ENCODE assay signal across 8 mouse cellular contexts in the genomic region with DNA sequence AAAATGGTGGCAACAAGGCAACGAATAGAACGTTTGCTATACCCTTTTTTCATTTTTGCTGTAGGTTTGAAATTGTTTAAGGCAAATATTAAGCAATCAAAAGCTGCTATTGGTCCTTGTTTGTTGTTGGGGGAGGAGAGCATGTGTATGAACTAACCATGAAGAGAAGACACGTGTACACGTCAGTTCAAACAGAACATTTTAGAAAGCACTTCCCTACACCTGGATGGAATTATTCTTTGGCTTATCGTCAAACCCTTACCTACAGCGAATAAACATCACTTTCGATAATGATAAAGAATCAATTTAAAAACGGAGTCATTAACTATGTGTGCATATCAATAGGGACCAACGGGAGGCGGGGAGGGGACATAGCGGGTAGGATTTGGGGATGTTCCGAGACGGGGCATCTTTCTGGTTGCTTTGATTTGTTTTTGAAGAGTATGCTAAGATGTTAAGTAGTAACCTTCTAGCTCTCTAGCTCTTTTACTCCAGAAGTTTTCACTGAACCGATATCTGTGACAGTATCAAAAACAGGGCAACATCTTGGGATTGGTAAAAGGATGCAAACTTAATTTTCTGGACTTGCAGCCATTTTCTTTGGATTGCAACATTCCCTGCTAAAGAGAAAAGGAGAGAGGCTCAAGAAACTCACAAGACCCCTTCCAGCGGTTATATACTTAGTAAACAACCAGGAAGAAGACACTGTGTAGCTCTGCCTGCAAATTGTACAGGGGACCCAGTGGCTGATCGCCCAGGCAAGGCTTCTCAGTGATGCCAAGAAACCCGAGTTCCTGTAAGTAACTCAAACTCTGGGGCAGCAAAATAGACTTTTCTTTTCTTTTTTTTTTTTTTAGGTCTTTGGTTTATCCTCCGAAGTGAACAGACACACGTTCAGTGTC. TPM values are rescaled to one million over a fixed set of nuclear protein-coding genes. Genes with fewer than 3 reads are reported as not detected.
A peak's percentile ranks its signal among the peaks of the same experiment; 100 is the strongest.
DNase-seq lines count a peak whose midpoint lies in the region; ATAC-seq and TF ChIP-seq lines count a peak whose summit lies in the region.

No protein-coding gene starts in this region.

- TF ChIP-seq CTCF in E14TG2a.4 (conservative IDR thresholded peaks at IDR 0.05; ENCODE audit: low read length) = no peak

- H3K4me2 ChIP-seq in forebrain, embryonic 11.5 days (ENCODE audit: low read depth, low read length, severe bottlenecking) = peak overlapping the region; percentile 82
- H3K4me2 ChIP-seq in neural tube, embryonic 13.5 days = peak overlapping the region; percentile 99

- H3K4me3 ChIP-seq in heart, embryonic 10.5 days = peak overlapping the region; percentile 76
- peak overlapping the region; percentile 94 for H3K4me3 ChIP-seq in E14TG2a.4 (replicated peaks; ENCODE audit: low read length)
- H3K4me3 ChIP-seq in forebrain, embryonic 11.5 days (ENCODE audit: low read depth, low read length) = peak overlapping the region; percentile 62
- peak overlapping the region; percentile 69 for H3K4me3 ChIP-seq in limb, embryonic 10.5 days
- H3K4me3 ChIP-seq in neural tube, embryonic 13.5 days = peak overlapping the region; percentile 70

- peak; percentile 68 for DNase-seq in heart, embryonic 10.5 days (ENCODE audit: low spot score)
- no peak for DNase-seq in heart, adult 8-10 months (ENCODE audit: low spot score)
- DNase-seq in forebrain, embryonic 11.5 days (ENCODE audit: low spot score) = no peak
- peak; percentile 36 for DNase-seq in limb, embryonic 10.5 days (ENCODE audit: low spot score)
- DNase-seq in adrenal gland, postnatal 14 days = no peak
- no peak for DNase-seq in right cerebral cortex, postnatal 25 days

- H3K27ac ChIP-seq in heart, embryonic 10.5 days = peak overlapping the region; percentile 83
- H3K27ac ChIP-seq in forebrain, embryonic 11.5 days (ENCODE audit: low read depth, low read length) = no peak overlapping the region
- peak overlapping the region; percentile 73 for H3K27ac ChIP-seq in limb, embryonic 10.5 days
- no peak overlapping the region for H3K27ac ChIP-seq in neural tube, embryonic 13.5 days (replicated peaks)

- WGBS in heart, embryonic 10.5 days = under 1% methylated on average over 19 of the region's 19 CpGs
- 0% methylated on average over 19 of the region's 19 CpGs for WGBS in forebrain, embryonic 11.5 days
- 1% methylated on average over 19 of the region's 19 CpGs for WGBS in limb, embryonic 10.5 days
- under 1% methylated on average over 19 of the region's 19 CpGs for WGBS in neural tube, embryonic 13.5 days

- no peaks in the 10 kb centered on the region for H3K9me3 ChIP-seq in heart, embryonic 10.5 days
- H3K9me3 ChIP-seq in E14TG2a.4 (ENCODE audit: low read length) = no peaks in the 10 kb centered on the region
- H3K9me3 ChIP-seq in forebrain, embryonic 11.5 days (ENCODE audit: control insufficient read depth, low read length) = no peaks in the 10 kb centered on the region
- no peaks in the 10 kb centered on the region for H3K9me3 ChIP-seq in limb, embryonic 10.5 days (replicated peaks)
- H3K9me3 ChIP-seq in neural tube, embryonic 13.5 days = no peaks in the 10 kb centered on the region

- no peaks in the 10 kb centered on the region for H3K36me3 ChIP-seq in heart, embryonic 10.5 days
- H3K36me3 ChIP-seq in E14TG2a.4 (ENCODE audit: insufficient read depth, low read length) = no peaks in the 10 kb centered on the region
- H3K36me3 ChIP-seq in forebrain, embryonic 11.5 days (ENCODE audit: control insufficient read depth, insufficient read depth, low read length) = no peaks in the 10 kb centered on the region
- H3K36me3 ChIP-seq in limb, embryonic 10.5 days = no peaks in the 10 kb centered on the region
- no peaks in the 10 kb centered on the region for H3K36me3 ChIP-seq in neural tube, embryonic 13.5 days

- peak overlapping the region; percentile 39 for H3K9ac ChIP-seq in forebrain, embryonic 11.5 days (ENCODE audit: low read length)
- H3K9ac ChIP-seq in neural tube, embryonic 13.5 days = peak overlapping the region; percentile 70

- H3K27me3 ChIP-seq in heart, embryonic 10.5 days (ENCODE audit: insufficient read depth, poor library complexity, severe bottlenecking) = no peaks in the 10 kb centered on the region
- H3K27me3 ChIP-seq in E14TG2a.4 (ENCODE audit: insufficient read depth, low read length) = no peaks in the 10 kb centered on the region
- H3K27me3 ChIP-seq in forebrain, embryonic 11.5 days (ENCODE audit: control insufficient read depth, insufficient read depth, low read length) = no peaks in the 10 kb centered on the region
- H3K27me3 ChIP-seq in limb, embryonic 10.5 days (ENCODE audit: low read depth, poor library complexity, severe bottlenecking) = no peaks in the 10 kb centered on the region
- H3K27me3 ChIP-seq in neural tube, embryonic 13.5 days = no peaks in the 10 kb centered on the region

- no peak for ATAC-seq in forebrain, embryonic 11.5 days (replicated peaks; ENCODE audit: low FRiP score)
- no peak for ATAC-seq in neural tube, embryonic 13.5 days (ENCODE audit: low read depth)

- H3K4me1 ChIP-seq in heart, embryonic 10.5 days = no peaks in the 10 kb centered on the region
- H3K4me1 ChIP-seq in E14TG2a.4 (replicated peaks; ENCODE audit: low read depth, low read length) = peaks cover 49% of the 10 kb centered on the region
- peaks cover 2% of the 10 kb centered on the region; the same call in 1 of the 2 replicates for H3K4me1 ChIP-seq in forebrain, embryonic 11.5 days (replicated peaks; ENCODE audit: control insufficient read depth, insufficient read depth, low read length)
- H3K4me1 ChIP-seq in limb, embryonic 10.5 days = peaks cover 7% of the 10 kb centered on the region
- peaks cover 14% of the 10 kb centered on the region for H3K4me1 ChIP-seq in neural tube, embryonic 13.5 days (replicated peaks)

RNA-seq across cellular contexts. Expression of gene Hfe2, which starts 22.5 kb away (rescaled TPM):
- polyA plus RNA-seq in heart, embryonic 10.5 days (2016; fragmentation: Nextera tagmentation; extraction: Ambion mirVana) = 5.5 and 8.9 TPM in 2 replicates
- total RNA-seq in heart, adult 8-10 months (2022) = 100 to 1,000 TPM; 271 to 333 (median 312) TPM
- 0.69 and 0.77 TPM in 2 replicates for polyA plus RNA-seq in forebrain, embryonic 11.5 days (2014; fragmentation: Nextera tagmentation; extraction: Ambion mirVana)
- 0.58 and 0.84 TPM in 2 replicates for polyA plus RNA-seq in limb, embryonic 10.5 days (2016; fragmentation: Nextera tagmentation; extraction: Ambion mirVana)
- 1.0 and 1.4 TPM in 2 replicates for polyA plus RNA-seq in neural tube, embryonic 13.5 days (2015; fragmentation: Nextera tagmentation; extraction: Ambion mirVana)
- 6.9 TPM in 1 of 2 replicates, not detected in the other for total RNA-seq in adrenal gland, postnatal 14 days (2021)

RNA-seq across cellular contexts. Expression of gene BC107364, which starts 50.3 kb away (rescaled TPM):
- 0.49 TPM in 1 of 2 replicates, not detected in the other for polyA plus RNA-seq in heart, embryonic 10.5 days (2016; fragmentation: Nextera tagmentation; extraction: Ambion mirVana)
- not detected for total RNA-seq in heart, adult 8-10 months (2022)
- not detected in 2 replicates for polyA plus RNA-seq in forebrain, embryonic 11.5 days (2014; fragmentation: Nextera tagmentation; extraction: Ambion mirVana)
- polyA plus RNA-seq in limb, embryonic 10.5 days (2016; fragmentation: Nextera tagmentation; extraction: Ambion mirVana) = 0.14 TPM in 1 of 2 replicates, not detected in the other
- not detected in 2 replicates for polyA plus RNA-seq in neural tube, embryonic 13.5 days (2015; fragmentation: Nextera tagmentation; extraction: Ambion mirVana)
- total RNA-seq in adrenal gland, postnatal 14 days (2021) = not detected in 2 replicates

RNA-seq across cellular contexts. Expression of gene Txnip, which starts 55.3 kb away (rescaled TPM):
- 59.9 and 75.5 TPM in 2 replicates for polyA plus RNA-seq in heart, embryonic 10.5 days (2016; fragmentation: Nextera tagmentation; extraction: Ambion mirVana)
- total RNA-seq in heart, adult 8-10 months (2022) = 100 to 1,000 TPM; 346 to 908 (median 654) TPM
- 45.5 and 46.3 TPM in 2 replicates for polyA plus RNA-seq in forebrain, embryonic 11.5 days (2014; fragmentation: Nextera tagmentation; extraction: Ambion mirVana)
- polyA plus RNA-seq in limb, embryonic 10.5 days (2016; fragmentation: Nextera tagmentation; extraction: Ambion mirVana) = 28.5 and 43.4 TPM in 2 replicates
- 74.7 and 78.0 TPM in 2 replicates for polyA plus RNA-seq in neural tube, embryonic 13.5 days (2015; fragmentation: Nextera tagmentation; extraction: Ambion mirVana)
- total RNA-seq in adrenal gland, postnatal 14 days (2021) = 479 and 772 TPM in 2 replicates

Comparison
In these comparisons a context has a peak if more than half of its experiments do, and no peak if none do; other contexts are left out.
1. DNase-seq: peak in heart, embryonic 10.5 days (single experiment) and limb, embryonic 10.5 days (single experiment); none in heart, adult 8-10 months (single experiment), forebrain, embryonic 11.5 days (single experiment), adrenal gland, postnatal 14 days (single experiment) and right cerebral cortex, postnatal 25 days (single experiment).
2. H3K27ac ChIP-seq: peak in heart, embryonic 10.5 days (single experiment) and limb, embryonic 10.5 days (single experiment); none in forebrain, embryonic 11.5 days (single experiment) and neural tube, embryonic 13.5 days (single experiment).
3. Peak in every context shown above with its lines, with median percentiles within 50 percentile points of each other: H3K4me3 ChIP-seq.